In the genomic region with DNA sequence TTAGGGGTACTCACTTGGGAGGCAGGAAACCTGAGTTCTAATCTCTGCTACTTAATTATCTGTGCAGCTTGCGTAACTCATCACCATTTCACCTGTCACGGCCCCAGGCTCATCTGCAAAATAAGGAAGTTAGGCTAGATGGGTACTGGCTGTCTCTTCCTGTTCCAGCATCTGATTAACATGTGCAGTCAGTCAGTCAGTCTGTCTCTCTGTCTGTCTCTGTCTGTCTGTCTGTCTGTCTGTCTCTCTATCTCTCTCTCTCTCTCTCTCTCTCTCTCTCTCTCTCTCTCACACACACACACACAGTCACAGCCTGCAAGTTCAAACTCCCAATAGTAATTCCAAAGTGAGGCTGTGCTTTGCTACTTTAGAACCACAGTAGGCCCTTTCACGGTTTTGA, we compare ENCODE assay signal across 8 mouse cellular contexts. TPM values are rescaled to one million over a fixed set of nuclear protein-coding genes. Genes with fewer than 3 reads are reported as not detected.
DNase-seq lines count a peak whose midpoint lies in the region; ATAC-seq and TF ChIP-seq lines count a peak whose summit lies in the region.
"Not testable (repeated sequence)": the region's sequence is repeated elsewhere in the genome, so short reads cannot be mapped to it uniquely, and the experiment has no call there.

No protein-coding gene starts in this region.

- H3K4me1 ChIP-seq in ES-Bruce4 (ENCODE audit: control insufficient read depth, insufficient read depth, low read length); embryonic facial prominence, embryonic 11.5 days (ENCODE audit: control insufficient read depth, insufficient read depth, low read length); hindbrain, postnatal 0 days (ENCODE audit: insufficient read depth, low read length); limb, embryonic 14.5 days (ENCODE audit: control insufficient read depth, insufficient read depth, low read length): not testable (repeated sequence)
- H3K4me1 ChIP-seq in neural tube, embryonic 13.5 days (replicated peaks), result peaks cover 20% of the 10 kb centered on the region

- not testable (repeated sequence) for ATAC-seq in embryonic facial prominence, embryonic 11.5 days (replicated peaks; ENCODE audit: insufficient number of reproducible peaks, low FRiP score, low TSS enrichment, low read depth); hindbrain, postnatal 0 days; limb, embryonic 14.5 days (ENCODE audit: low FRiP score, low read depth)
- ATAC-seq in megakaryocyte, adult 5-6 weeks (ENCODE audit: poor library complexity, severe bottlenecking), result peak; percentile 78
- peak; percentile 3; the same call in 1 of the 2 replicates for ATAC-seq in neural tube, embryonic 13.5 days (ENCODE audit: low read depth)

- H3K27me3 ChIP-seq in ES-Bruce4 (ENCODE audit: control insufficient read depth, insufficient read depth, low read length, poor library complexity, severe bottlenecking); embryonic facial prominence, embryonic 11.5 days (ENCODE audit: control insufficient read depth, insufficient read depth, low read length); hindbrain, postnatal 0 days (ENCODE audit: insufficient read depth, low read length); limb, embryonic 14.5 days (ENCODE audit: control insufficient read depth, insufficient read depth, low read length); neural tube, embryonic 13.5 days: not testable (repeated sequence)

- not testable (repeated sequence) for TF ChIP-seq CTCF in ES-Bruce4 (IDR thresholded peaks at IDR 0.05; ENCODE audit: low read depth, low read length); hindbrain, postnatal 0 days (IDR thresholded peaks at IDR 0.05; ENCODE audit: low read depth)

- peaks cover 12% of the 10 kb centered on the region for H3K36me3 ChIP-seq in ES-Bruce4 (ENCODE audit: control insufficient read depth, insufficient read depth, low read length, poor library complexity, severe bottlenecking)
- H3K36me3 ChIP-seq in embryonic facial prominence, embryonic 11.5 days (replicated peaks; ENCODE audit: control insufficient read depth, insufficient read depth, low read depth, low read length); hindbrain, postnatal 0 days (ENCODE audit: insufficient read depth, low read length); neural tube, embryonic 13.5 days: not testable (repeated sequence)
- peaks cover 14% of the 10 kb centered on the region for H3K36me3 ChIP-seq in limb, embryonic 14.5 days (ENCODE audit: control insufficient read depth, insufficient read depth, low read length)

- WGBS in embryonic facial prominence, embryonic 11.5 days, result 41% methylated on average over 3 of the region's 3 CpGs
- 39% methylated on average over 3 of the region's 3 CpGs for WGBS in hindbrain, postnatal 0 days
- WGBS in limb, embryonic 14.5 days, result 33% methylated on average over 3 of the region's 3 CpGs
- WGBS in neural tube, embryonic 13.5 days, result 30% methylated on average over 3 of the region's 3 CpGs

- H3K27ac ChIP-seq in ES-Bruce4 (ENCODE audit: insufficient read depth, low read length); embryonic facial prominence, embryonic 11.5 days (replicated peaks; ENCODE audit: low read depth, low read length): not testable (repeated sequence)
- H3K27ac ChIP-seq in hindbrain, postnatal 0 days, result peak overlapping the region; percentile 95; the same call in 1 of the 2 replicates
- H3K27ac ChIP-seq in limb, embryonic 14.5 days (replicated peaks; ENCODE audit: low read depth, low read length), result peak overlapping the region; percentile 96; the same call in 1 of the 2 replicates
- H3K27ac ChIP-seq in neural tube, embryonic 13.5 days (replicated peaks), result peak overlapping the region; percentile 92; the same call in 1 of the 2 replicates

- not testable (repeated sequence) for TF ChIP-seq POLR2A in ES-Bruce4 (IDR thresholded peaks at IDR 0.05; ENCODE audit: insufficient read depth, low read length); limb, embryonic 14.5 days (IDR thresholded peaks at IDR 0.05; ENCODE audit: borderline replicate concordance, extremely low read depth, insufficient read depth, insufficient read length)

- H3K9me3 ChIP-seq in ES-Bruce4 (replicated peaks; ENCODE audit: control insufficient read depth, insufficient read depth, low read length, poor library complexity, severe bottlenecking); embryonic facial prominence, embryonic 11.5 days (replicated peaks; ENCODE audit: control insufficient read depth, low read length); hindbrain, postnatal 0 days (ENCODE audit: low read length); limb, embryonic 14.5 days (ENCODE audit: control insufficient read depth, low read length); neural tube, embryonic 13.5 days: not testable (repeated sequence)

- not testable (repeated sequence) for TF ChIP-seq EP300 in ES-Bruce4 (IDR thresholded peaks at IDR 0.05; ENCODE audit: insufficient read depth, low read depth, low read length)

- peak overlapping the region; percentile 30 for H3K4me2 ChIP-seq in embryonic facial prominence, embryonic 11.5 days (ENCODE audit: low read depth, low read length)
- H3K4me2 ChIP-seq in hindbrain, postnatal 0 days (ENCODE audit: low read depth, low read length), result peak overlapping the region; percentile 64
- H3K4me2 ChIP-seq in limb, embryonic 14.5 days (replicated peaks; ENCODE audit: low read depth, low read length, severe bottlenecking), result peak overlapping the region; percentile 51
- H3K4me2 ChIP-seq in neural tube, embryonic 13.5 days, result peak overlapping the region; percentile 63

- not testable (repeated sequence) for H3K4me3 ChIP-seq in ES-Bruce4 (ENCODE audit: low read depth, low read length)
- H3K4me3 ChIP-seq in embryonic facial prominence, embryonic 11.5 days (ENCODE audit: low read depth, low read length), result peak overlapping the region; percentile 78
- H3K4me3 ChIP-seq in hindbrain, postnatal 0 days (ENCODE audit: low read length), result peak overlapping the region; percentile 87
- peak overlapping the region; percentile 81 for H3K4me3 ChIP-seq in limb, embryonic 14.5 days (replicated peaks; ENCODE audit: low read length)
- peak overlapping the region; percentile 54 for H3K4me3 ChIP-seq in neural tube, embryonic 13.5 days

- H3K9ac ChIP-seq in ES-Bruce4 (ENCODE audit: low read depth, poor library complexity, severe bottlenecking), result peak overlapping the region; percentile 89
- H3K9ac ChIP-seq in embryonic facial prominence, embryonic 11.5 days (replicated peaks; ENCODE audit: low read length), result peak overlapping the region; percentile 92
- H3K9ac ChIP-seq in hindbrain, postnatal 0 days (replicated peaks; ENCODE audit: low read length), result peak overlapping the region; percentile 82
- H3K9ac ChIP-seq in limb, embryonic 14.5 days (ENCODE audit: low read depth, low read length, severe bottlenecking), result peak overlapping the region; percentile 86
- H3K9ac ChIP-seq in neural tube, embryonic 13.5 days, result peak overlapping the region; percentile 77

- not testable (repeated sequence) for DNase-seq in embryonic facial prominence, embryonic 11.5 days (ENCODE audit: low spot score); hindbrain, postnatal 0 days (ENCODE audit: low spot score); limb, embryonic 14.5 days (ENCODE audit: low spot score)
- DNase-seq in heart, adult 18-20 months, result peak; percentile 8 to 17
- peak; percentile 38 for DNase-seq in thymus, postnatal 0 days (ENCODE audit: low spot score)

RNA-seq across cellular contexts. Expression of gene Lsm6, which starts 1.0 kb away (rescaled TPM):
- polyA plus RNA-seq in ES-Bruce4 (2011; ENCODE audit: insufficient read depth, insufficient read length, low read depth, missing spikeins), result 79.3 and 105 TPM in 2 replicates
- polyA plus RNA-seq in embryonic facial prominence, embryonic 11.5 days (2014; fragmentation: Nextera tagmentation; extraction: Ambion mirVana), result 244 and 250 TPM in 2 replicates
- total RNA-seq in heart, adult 18-20 months (2021), result 10 to 100 TPM; 63.9 to 71.7 TPM
- total RNA-seq in hindbrain, postnatal 0 days (2014; rRNA removed), result 21.5 and 22.1 TPM in 2 replicates
- polyA plus RNA-seq in hindbrain, postnatal 0 days (2015; fragmentation: Nextera tagmentation; extraction: Ambion mirVana), result 170 and 173 TPM in 2 replicates
- polyA plus RNA-seq in limb, embryonic 14.5 days (2012; rRNA removed), result 69.7 and 126 TPM in 2 replicates
- 248 and 276 TPM in 2 replicates for polyA plus RNA-seq in limb, embryonic 14.5 days (2014; fragmentation: Nextera tagmentation; extraction: Ambion mirVana)
- total RNA-seq in megakaryocyte, adult 5-6 weeks (2015), result 106 and 128 TPM in 2 replicates
- total RNA-seq in megakaryocyte, adult 5-6 weeks (2017), result 92.7 and 115 TPM in 2 replicates
- polyA plus RNA-seq in neural tube, embryonic 13.5 days (2015; fragmentation: Nextera tagmentation; extraction: Ambion mirVana), result 165 and 170 TPM in 2 replicates
- 228 and 236 TPM in 2 replicates for polyA plus RNA-seq in thymus, postnatal 0 days (2015; fragmentation: Nextera tagmentation; extraction: Ambion mirVana)
